Mouse (Mus musculus): ENCODE measurements around the gene Evl. TPM values are rescaled to one million over a fixed set of nuclear protein-coding genes. Genes with fewer than 3 reads are reported as not detected.
A peak's percentile ranks its signal among the peaks of the same experiment; 100 is the strongest.

Evl gene
- polyA plus RNA-seq, 1 experiment from 2014 or later: 80.0 TPM

DNA sequence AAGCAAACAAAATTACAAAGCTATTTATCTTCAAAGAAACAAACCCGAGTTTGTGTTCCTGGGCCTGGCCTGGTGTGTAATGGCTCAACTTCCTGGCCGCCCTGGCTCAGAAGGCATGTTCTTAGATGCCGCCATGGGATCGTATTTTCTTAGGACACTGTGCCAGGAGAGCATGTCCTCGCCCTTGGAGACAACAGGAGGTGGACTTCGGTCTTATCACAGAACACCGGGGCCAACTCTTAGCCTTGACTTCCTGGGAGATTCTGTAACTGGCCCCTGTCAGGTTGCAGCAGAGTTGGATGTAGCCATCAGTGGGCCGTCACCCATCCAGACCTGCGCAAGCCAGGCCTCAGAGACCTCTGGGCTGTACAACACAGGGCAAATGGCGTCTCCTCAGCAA lies 145.1 kb downstream of the Evl start:
- Histone ChIP-seq H3K27ac (replicated peaks; ENCODE audit: low read depth, low read length) (no peak overlapping the region), H3K36me3 (ENCODE audit: control insufficient read depth, insufficient read depth, low read length) (no peaks in the 10 kb centered on the region)

DNA sequence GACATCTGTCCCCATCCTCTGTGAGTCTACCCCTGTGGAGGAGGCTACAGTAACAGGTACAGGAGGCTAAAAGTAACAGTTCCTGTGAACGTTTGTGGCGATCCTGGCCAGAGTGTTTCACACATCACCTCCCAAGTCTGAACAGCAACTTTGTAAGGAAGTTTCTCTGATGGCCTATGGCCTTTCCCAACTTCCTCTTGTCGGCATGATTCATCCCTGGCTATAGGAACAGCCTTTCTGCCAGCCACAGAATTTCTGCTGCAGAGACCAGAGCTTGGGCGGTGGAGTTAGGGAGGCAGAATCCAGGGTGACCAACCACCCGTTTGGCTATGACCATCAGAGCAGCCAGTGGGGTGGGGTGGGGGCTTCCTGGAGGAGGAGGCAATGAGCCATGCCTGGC lies 145.5 kb downstream of the Evl start:
- peaks cover 39% of the 10 kb centered on the region for H3K27me3 ChIP-seq (ENCODE audit: control insufficient read depth, insufficient read depth, low read length)
- DNase-seq (ENCODE audit: low spot score) (no peak), ATAC-seq (ENCODE audit: insufficient number of reproducible peaks, low FRiP score, low TSS enrichment, low read depth) (no peak)
- no peak overlapping the region for H3K4me2 ChIP-seq (ENCODE audit: low read depth, severe bottlenecking)
- peaks cover 5% of the 10 kb centered on the region; the same call in 1 of the 2 replicates for H3K4me1 ChIP-seq (ENCODE audit: control insufficient read depth, insufficient read depth, low read length)
- H3K36me3 ChIP-seq (ENCODE audit: control insufficient read depth, insufficient read depth, low read length): no peaks in the 10 kb centered on the region
- no peak overlapping the region for H3K27ac ChIP-seq (replicated peaks; ENCODE audit: low read depth, low read length)
- H3K9me3 ChIP-seq (ENCODE audit: control insufficient read depth, low read length): no peaks in the 10 kb centered on the region
- WGBS: 73% methylated on average over 5 of the region's 5 CpGs
- no peak overlapping the region for H3K9ac ChIP-seq (ENCODE audit: low read length)
- H3K4me3 ChIP-seq (ENCODE audit: low read depth, low read length): no peak overlapping the region

More for the DNA sequence above, 145.1 kb downstream of the Evl start:
- Histone ChIP-seq H3K9ac (ENCODE audit: low read length) (no peak overlapping the region), H3K9me3 (ENCODE audit: control insufficient read depth, low read length) (no peaks in the 10 kb centered on the region), H3K4me3 (ENCODE audit: low read depth, low read length) (no peak overlapping the region), H3K4me2 (ENCODE audit: low read depth, severe bottlenecking) (no peak overlapping the region), H3K4me1 (ENCODE audit: control insufficient read depth, insufficient read depth, low read length) (peaks cover 5% of the 10 kb centered on the region; the same call in 1 of the 2 replicates), H3K27me3 (ENCODE audit: control insufficient read depth, insufficient read depth, low read length) (peaks cover 39% of the 10 kb centered on the region)
- ATAC-seq (ENCODE audit: insufficient number of reproducible peaks, low FRiP score, low TSS enrichment, low read depth) (no peak), DNase-seq (ENCODE audit: low spot score) (no peak)
- WGBS: 81% methylated on average over 10 of the region's 10 CpGs

DNA sequence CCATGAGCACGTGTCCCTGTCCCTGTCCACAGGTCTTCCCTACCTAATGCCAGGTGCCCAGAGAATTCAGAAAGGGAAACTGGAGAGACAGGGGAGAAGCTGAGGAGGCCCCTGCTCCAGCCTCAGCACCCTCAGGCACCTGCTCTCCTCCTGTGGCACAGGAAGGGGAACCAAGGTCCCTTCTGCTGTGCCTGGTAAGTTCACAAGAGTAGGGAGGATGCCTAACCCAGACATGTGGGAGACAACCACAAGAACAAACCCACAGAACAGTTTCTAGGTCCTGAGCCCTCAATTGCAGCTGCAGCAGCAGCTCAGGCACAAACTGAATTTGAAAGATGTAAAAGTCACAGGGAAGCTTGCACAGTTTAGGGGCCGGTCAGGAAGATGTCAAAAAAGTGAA lies 146.7 kb downstream of the Evl start:
- Histone ChIP-seq H3K9ac (ENCODE audit: low read length) (no peak overlapping the region), H3K4me2 (ENCODE audit: low read depth, severe bottlenecking) (no peak overlapping the region), H3K4me3 (ENCODE audit: low read depth, low read length) (no peak overlapping the region), H3K27ac (replicated peaks; ENCODE audit: low read depth, low read length) (no peak overlapping the region), H3K27me3 (ENCODE audit: control insufficient read depth, insufficient read depth, low read length) (peaks cover 39% of the 10 kb centered on the region), H3K36me3 (ENCODE audit: control insufficient read depth, insufficient read depth, low read length) (no peaks in the 10 kb centered on the region), H3K9me3 (ENCODE audit: control insufficient read depth, low read length) (no peaks in the 10 kb centered on the region), H3K4me1 (ENCODE audit: control insufficient read depth, insufficient read depth, low read length) (peaks cover 5% of the 10 kb centered on the region; the same call in 1 of the 2 replicates)
- DNase-seq (ENCODE audit: low spot score) (no peak), ATAC-seq (ENCODE audit: insufficient number of reproducible peaks, low FRiP score, low TSS enrichment, low read depth) (no peak)
- 64% methylated on average over 2 of the region's 2 CpGs for WGBS

DNA sequence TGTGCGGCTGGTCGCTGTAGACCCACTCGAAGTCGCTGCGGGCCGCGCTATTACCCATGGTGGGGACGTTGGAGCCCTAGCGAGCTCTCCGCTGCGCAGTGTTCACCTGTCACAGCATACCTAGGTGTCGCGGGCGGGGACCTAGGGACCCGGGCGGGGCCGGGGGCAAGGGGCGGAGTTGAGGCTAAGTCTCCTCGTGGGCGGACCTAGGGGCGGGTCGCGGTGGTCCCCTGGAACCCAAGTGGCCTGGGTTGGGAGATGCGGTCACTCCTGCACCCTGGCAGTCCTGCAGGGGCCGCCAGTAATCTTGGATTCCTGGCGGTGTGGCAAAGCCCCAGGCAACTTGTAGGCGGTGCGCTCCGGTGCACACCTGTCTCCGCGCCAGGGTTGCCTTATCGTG lies 147.7 kb downstream of the Evl start, which contains the start of gene Degs2:
Degs2 (minus strand) TSS at position 131 of the 400 bp plus-strand sequence.
- Histone ChIP-seq H3K4me3 (ENCODE audit: low read depth, low read length) (peak within 1 kb of the TSS; percentile 16; the same call in 1 of the 2 replicates), H3K4me1 (ENCODE audit: control insufficient read depth, insufficient read depth, low read length) (peaks cover 5% of the 10 kb centered on the region; the same call in 1 of the 2 replicates), H3K27me3 (ENCODE audit: control insufficient read depth, insufficient read depth, low read length) (peaks cover 39% of the 10 kb centered on the region), H3K9ac (ENCODE audit: low read length) (no peak within 1 kb of the TSS), H3K36me3 (ENCODE audit: control insufficient read depth, insufficient read depth, low read length) (no peaks in the 10 kb centered on the region), H3K4me2 (ENCODE audit: low read depth, severe bottlenecking) (peak within 1 kb of the TSS; percentile 42; the same call in 1 of the 2 replicates), H3K27ac (replicated peaks; ENCODE audit: low read depth, low read length) (no peak within 1 kb of the TSS), H3K9me3 (ENCODE audit: control insufficient read depth, low read length) (no peaks in the 10 kb centered on the region)
- ATAC-seq (ENCODE audit: insufficient number of reproducible peaks, low FRiP score, low TSS enrichment, low read depth): peak; percentile 39; the same call in 1 of the 2 replicates
- WGBS: 1% methylated on average over 32 of the region's 32 CpGs
- peak; percentile 31 for DNase-seq (ENCODE audit: low spot score)

DNA sequence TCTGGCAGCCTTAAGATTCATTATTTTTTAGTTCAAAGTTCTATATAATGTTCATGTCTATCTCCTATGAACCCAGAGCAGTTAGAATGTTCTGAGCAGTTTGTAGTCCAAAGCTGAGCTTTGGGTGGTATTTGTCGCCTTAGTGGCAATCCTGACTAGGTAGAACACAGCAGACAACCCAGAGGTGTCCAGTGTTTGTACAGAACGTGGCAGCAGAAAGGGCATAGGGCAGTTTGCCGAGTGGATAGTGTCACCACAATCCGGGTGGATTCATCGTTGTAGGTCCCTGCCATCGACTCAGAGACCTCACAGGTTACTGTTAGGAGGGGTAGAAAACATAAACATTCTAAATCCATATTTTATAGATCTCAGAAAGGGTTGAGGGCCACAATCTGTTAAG lies 151.0 kb downstream of the Evl start:
- WGBS: 84% methylated on average over 6 of the region's 6 CpGs
- peaks cover 34% of the 10 kb centered on the region for H3K27me3 ChIP-seq (ENCODE audit: control insufficient read depth, insufficient read depth, low read length)
- H3K4me1 ChIP-seq (ENCODE audit: control insufficient read depth, insufficient read depth, low read length): peaks cover 5% of the 10 kb centered on the region; the same call in 1 of the 2 replicates
- no peak overlapping the region for H3K4me2 ChIP-seq (ENCODE audit: low read depth, severe bottlenecking)
- H3K9me3 ChIP-seq (ENCODE audit: control insufficient read depth, low read length): no peaks in the 10 kb centered on the region
- ATAC-seq (ENCODE audit: insufficient number of reproducible peaks, low FRiP score, low TSS enrichment, low read depth) (no peak), DNase-seq (ENCODE audit: low spot score) (no peak)
- H3K9ac ChIP-seq (ENCODE audit: low read length): no peak overlapping the region
- H3K4me3 ChIP-seq (ENCODE audit: low read depth, low read length): no peak overlapping the region
- no peaks in the 10 kb centered on the region for H3K36me3 ChIP-seq (ENCODE audit: control insufficient read depth, insufficient read depth, low read length)
- H3K27ac ChIP-seq (replicated peaks; ENCODE audit: low read depth, low read length): no peak overlapping the region

DNA sequence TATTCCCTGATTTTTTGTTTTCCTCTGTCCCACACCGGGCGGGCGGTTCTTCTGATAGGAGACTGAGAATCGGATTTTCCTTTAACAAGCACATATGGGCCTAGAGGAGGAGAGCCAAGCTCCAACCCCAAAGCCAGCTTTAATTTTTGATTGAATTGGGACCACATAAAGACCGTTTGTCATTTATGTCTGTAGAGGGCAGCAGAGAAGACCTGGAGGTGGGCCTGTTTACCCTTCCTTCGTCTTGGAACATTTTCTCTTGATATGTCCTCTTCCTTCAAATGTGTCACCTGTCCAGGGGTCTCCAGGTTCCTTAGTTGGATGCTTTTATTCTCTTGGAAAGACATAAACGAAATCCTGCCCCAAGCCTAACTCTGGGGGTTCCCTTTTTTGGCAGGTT lies 151.6 kb downstream of the Evl start:
- ATAC-seq (ENCODE audit: insufficient number of reproducible peaks, low FRiP score, low TSS enrichment, low read depth) (no peak), DNase-seq (ENCODE audit: low spot score) (no peak)
- Histone ChIP-seq H3K27me3 (ENCODE audit: control insufficient read depth, insufficient read depth, low read length) (peaks cover 30% of the 10 kb centered on the region), H3K9me3 (ENCODE audit: control insufficient read depth, low read length) (no peaks in the 10 kb centered on the region), H3K4me3 (ENCODE audit: low read depth, low read length) (no peak overlapping the region), H3K27ac (replicated peaks; ENCODE audit: low read depth, low read length) (no peak overlapping the region), H3K36me3 (ENCODE audit: control insufficient read depth, insufficient read depth, low read length) (no peaks in the 10 kb centered on the region), H3K4me1 (ENCODE audit: control insufficient read depth, insufficient read depth, low read length) (peaks cover 5% of the 10 kb centered on the region; the same call in 1 of the 2 replicates), H3K4me2 (ENCODE audit: low read depth, severe bottlenecking) (no peak overlapping the region), H3K9ac (ENCODE audit: low read length) (no peak overlapping the region)
- whole genome bisulfite sequencing: 49% methylated on average over 7 of the region's 7 CpGs

DNA sequence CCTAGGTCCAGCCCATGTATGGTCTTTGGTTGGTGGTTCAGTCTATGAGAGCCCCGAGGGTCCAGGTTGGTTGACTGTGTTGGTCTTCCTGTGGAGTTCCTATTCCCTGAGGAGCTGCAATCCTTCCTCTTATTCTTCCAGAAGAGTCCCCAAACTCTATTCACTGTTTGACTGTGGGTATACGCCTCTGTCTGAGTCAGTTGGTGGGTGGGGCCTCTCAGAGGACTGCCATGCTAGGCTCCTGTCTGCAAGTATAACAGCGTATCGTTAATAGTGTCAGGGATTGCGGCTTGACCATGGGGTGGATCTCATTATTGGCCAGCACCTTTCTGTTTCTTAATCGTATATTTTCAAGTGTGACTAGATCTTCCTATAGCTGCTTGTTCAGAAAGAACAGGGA lies 154.9 kb downstream of the Evl start:
- Histone ChIP-seq H3K36me3 (ENCODE audit: control insufficient read depth, insufficient read depth, low read length) (no peaks in the 10 kb centered on the region), H3K9ac (ENCODE audit: low read length) (no peak overlapping the region), H3K27ac (replicated peaks; ENCODE audit: low read depth, low read length) (no peak overlapping the region), H3K4me3 (ENCODE audit: low read depth, low read length) (no peak overlapping the region), H3K4me2 (ENCODE audit: low read depth, severe bottlenecking) (no peak overlapping the region), H3K9me3 (ENCODE audit: control insufficient read depth, low read length) (no peaks in the 10 kb centered on the region), H3K27me3 (ENCODE audit: control insufficient read depth, insufficient read depth, low read length) (no peaks in the 10 kb centered on the region), H3K4me1 (ENCODE audit: control insufficient read depth, insufficient read depth, low read length) (no peaks in the 10 kb centered on the region)
- DNase-seq (ENCODE audit: low spot score) (no peak), ATAC-seq (ENCODE audit: insufficient number of reproducible peaks, low FRiP score, low TSS enrichment, low read depth) (no peak)
- 84% methylated on average over 6 of the region's 6 CpGs for WGBS

DNA sequence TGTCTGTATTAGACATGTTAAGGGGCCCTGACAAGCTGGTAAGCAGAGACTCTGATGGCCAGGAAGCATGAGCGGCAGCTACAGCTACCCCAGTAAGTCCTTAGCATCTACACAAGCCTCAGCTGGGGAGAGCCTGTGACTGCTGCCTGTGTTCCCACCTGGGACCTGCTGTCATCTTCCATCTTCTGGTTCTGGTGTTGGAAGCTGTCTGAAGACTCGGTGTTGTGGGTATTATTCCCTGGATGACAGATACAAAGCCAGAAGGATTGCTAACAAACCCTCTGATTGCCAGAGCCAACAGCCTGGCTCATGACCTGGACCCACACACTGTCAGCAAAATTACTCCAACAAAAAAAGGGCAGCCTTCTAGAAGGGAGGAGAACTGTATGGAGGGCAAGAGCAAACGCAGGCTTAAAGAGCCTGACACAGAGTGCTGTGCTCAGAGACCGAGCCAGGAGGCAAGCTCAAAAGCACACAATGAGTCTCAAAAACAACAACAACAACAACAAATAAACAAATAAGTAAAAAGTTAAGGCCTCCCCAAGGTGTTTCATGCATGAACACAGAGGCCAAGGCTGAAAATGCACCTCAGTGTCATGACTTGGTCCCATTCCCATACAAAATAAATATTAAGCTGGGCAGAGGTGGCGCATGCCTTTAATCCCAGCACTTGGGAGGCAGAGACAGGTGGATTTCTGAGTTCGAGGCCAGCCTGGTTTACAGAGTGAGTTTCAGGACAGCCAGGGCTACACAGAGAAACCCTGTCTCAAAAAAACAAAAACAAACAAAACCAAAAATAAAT lies 155.6 kb downstream of the Evl start:
- DNase-seq (ENCODE audit: low spot score) (no peak), ATAC-seq (ENCODE audit: insufficient number of reproducible peaks, low FRiP score, low TSS enrichment, low read depth) (no peak)
- 89% methylated on average over 6 of the region's 6 CpGs for WGBS
- no peak overlapping the region for H3K4me3 ChIP-seq (ENCODE audit: low read depth, low read length)
- H3K27ac ChIP-seq (replicated peaks; ENCODE audit: low read depth, low read length): no peak overlapping the region
- H3K9me3 ChIP-seq (ENCODE audit: control insufficient read depth, low read length): no peaks in the 10 kb centered on the region
- H3K36me3 ChIP-seq (ENCODE audit: control insufficient read depth, insufficient read depth, low read length): no peaks in the 10 kb centered on the region
- H3K9ac ChIP-seq (ENCODE audit: low read length): no peak overlapping the region
- no peaks in the 10 kb centered on the region for H3K27me3 ChIP-seq (ENCODE audit: control insufficient read depth, insufficient read depth, low read length)
- no peaks in the 10 kb centered on the region for H3K4me1 ChIP-seq (ENCODE audit: control insufficient read depth, insufficient read depth, low read length)
- H3K4me2 ChIP-seq (ENCODE audit: low read depth, severe bottlenecking): no peak overlapping the region
